Mouse (Mus musculus): ENCODE measurements around the gene Dvl2.
"Not testable (repeated sequence)": the region's sequence is repeated elsewhere in the genome, so short reads cannot be mapped to it uniquely, and the experiment has no call there.

Gene Dvl2

DNA sequence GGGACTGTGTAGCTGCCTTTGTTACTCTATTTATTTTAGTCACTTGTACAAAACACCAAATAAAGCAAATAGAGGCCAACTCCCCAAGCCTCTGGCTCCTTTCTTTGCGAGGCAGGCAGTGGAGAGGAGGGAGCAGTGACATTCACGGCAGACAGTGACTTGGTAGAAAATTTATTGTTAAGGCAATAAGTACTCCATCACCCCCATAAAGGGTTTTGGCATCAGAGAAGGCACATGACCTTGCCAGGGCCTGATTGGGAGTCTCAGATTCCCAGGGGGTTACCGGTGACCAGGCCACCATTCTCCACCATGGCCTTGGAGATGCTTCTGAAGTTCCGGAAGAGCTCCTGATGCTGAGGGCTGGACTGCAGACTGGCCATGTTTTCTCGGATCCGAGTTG is 9.6 kb downstream of the Dvl2 start:
- no peak for DNase-seq (ENCODE audit: low spot score)

DNA sequence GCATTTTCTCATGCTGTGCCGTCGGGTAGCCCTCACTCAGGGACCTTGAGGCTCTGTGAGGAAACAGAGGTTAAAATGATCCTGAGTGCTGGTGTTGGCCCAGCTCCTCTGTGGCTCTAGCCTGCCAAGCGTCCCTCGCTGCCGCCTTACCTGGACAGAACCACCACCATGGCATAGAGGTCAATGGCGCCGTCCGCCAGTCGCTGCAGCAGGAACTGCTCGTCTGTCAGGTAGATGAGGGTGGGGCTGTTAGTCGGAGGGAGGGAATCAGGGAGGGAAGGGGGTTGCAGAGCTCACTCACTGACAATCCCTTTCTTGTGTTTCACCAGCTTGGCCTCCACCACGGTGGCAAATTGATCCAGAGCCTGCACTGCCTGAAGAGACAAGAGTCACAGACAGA is 10.2 kb downstream of the Dvl2 start:
- no peak for DNase-seq (ENCODE audit: low spot score)

DNA sequence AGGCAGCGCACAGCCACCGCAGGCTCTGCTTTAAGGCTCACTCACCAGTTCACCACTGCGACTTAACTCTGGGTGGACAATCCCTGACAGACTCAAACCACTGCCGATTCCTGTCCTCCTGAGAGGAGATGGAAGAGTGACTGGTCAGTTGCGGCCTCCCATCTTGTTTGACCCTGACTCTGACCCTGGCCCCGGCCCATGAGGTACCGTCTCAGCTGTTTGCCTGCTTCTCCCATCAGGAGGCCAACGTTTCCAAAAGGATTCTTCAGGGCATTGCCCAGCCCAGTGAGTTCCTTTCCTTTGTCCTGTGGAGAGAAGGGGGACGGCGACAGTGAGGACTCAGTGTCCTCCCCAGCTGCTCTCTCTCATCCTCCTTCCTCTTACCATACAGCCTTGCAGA is 10.6 kb downstream of the Dvl2 start:
- DNase-seq (ENCODE audit: low spot score): no peak

DNA sequence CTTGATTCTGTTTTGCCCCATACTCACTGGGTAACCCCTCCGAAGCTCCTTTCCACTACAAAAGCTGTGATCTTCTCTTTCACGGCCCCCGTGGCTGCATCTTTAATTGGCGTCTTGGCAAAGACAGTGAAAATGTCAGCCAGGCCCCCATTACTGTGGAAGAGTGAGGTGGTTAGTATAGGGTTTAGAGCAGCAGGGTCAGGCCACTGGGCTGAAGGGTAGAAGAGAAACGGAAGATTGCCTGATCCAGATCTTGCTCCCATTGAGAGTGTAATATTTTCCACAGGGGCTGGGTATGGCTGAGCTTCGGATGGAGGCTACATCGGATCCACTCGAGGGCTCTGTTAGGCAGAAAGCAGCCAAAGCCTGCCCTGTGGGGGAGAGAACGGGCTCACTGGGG is 12.5 kb downstream of the Dvl2 start:
- DNase-seq (ENCODE audit: low spot score): no peak

DNA sequence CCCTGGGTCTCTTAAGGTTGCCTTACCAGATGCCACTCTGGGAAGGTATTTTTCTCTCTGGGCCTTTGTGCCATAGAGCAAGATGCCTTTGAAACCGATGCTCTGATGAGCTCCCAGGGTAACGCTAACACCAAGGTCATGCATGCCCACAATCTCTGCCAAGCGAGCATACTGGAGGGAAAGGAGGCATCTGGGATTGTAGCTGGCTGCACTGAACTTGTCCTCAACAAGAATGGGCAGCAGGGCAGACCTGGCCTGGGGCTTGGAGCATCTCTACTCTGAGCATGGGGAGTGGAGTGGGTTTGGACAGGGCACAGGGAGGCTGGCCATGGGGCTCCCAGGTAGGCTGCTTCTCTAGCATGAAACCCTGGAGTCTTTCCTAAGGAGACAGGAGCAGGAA is 13.0 kb downstream of the Dvl2 start:
- no peak for DNase-seq (ENCODE audit: low spot score)

DNA sequence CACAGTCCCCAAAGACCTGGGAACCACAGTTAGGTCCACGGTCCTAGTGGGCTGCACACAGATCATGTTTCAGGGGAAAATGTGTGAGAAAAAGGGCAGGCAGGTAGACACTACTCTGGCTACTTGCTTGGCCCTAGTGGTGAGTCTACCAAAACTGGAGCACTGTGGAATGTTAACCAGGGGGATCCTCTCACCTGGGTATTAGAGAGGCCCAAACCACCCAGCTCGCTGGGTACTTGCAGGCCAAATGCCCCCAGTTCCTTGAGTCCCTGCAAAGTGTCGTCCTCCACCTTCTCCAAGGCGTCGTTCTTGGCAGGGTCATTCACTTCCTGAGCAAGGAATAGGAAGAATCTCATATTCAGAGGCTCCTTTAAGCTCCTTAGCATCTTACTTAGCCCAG is 13.7 kb downstream of the Dvl2 start:
- DNase-seq (ENCODE audit: low spot score): no peak

DNA sequence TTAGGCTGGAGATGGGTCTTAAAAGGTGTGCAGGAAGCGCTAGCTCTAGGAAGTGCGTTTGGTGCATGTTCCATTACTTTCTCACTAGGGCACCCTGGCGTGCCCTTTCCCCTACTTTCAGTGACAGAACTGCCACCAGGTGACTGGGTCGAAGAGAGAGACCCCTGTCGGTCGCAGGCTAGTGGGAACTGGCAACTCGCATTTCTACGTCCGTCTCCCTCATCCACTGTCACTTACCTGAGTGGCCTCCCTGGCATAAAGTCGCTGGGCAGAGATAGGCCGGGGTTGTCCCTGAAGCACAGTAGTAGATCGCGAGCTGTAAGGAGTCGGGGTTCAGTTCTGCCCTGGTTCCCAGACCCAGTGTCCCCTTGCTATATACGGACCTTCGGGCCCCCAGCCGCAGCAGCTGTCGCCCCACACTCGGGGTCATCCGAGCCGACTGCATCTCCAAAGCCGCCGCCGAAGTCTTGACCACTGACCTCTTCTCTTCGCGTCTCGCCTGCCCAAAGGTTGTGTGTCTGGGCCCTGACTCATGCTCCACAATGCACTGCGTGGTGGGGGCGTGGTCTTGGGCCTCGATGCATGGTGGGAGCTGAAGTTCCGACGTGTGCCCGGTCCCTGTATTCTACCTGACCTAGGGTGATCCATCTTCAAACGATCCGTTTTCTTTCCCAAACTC is 14.6 kb downstream of the Dvl2 start, which contains the start of gene Acadvl:
Gene Acadvl (minus strand): TSS at position 532 of the 679 bp plus-strand sequence.
- DNase-seq (ENCODE audit: low spot score): peak; percentile 72

DNA sequence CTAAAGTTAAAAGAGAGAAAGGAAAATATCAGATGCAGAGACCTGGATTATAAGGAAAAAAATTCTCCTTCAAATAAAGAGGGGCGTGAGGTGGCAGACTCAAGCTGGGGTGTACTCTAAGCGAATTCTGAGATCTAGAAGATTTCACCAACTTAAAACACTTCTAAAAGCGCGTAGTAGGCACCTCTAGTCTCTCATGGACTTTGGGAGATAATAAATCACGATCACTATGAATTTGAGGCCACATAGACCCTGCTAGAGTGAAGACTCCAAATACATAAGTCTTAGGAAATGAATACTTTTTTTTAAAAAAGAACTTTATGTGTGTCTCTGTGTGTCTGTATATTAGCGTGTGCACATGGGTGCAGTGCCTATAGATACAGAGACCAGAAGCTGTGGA is 15.3 kb downstream of the Dvl2 start:
- DNase-seq (ENCODE audit: low spot score): no peak

DNA sequence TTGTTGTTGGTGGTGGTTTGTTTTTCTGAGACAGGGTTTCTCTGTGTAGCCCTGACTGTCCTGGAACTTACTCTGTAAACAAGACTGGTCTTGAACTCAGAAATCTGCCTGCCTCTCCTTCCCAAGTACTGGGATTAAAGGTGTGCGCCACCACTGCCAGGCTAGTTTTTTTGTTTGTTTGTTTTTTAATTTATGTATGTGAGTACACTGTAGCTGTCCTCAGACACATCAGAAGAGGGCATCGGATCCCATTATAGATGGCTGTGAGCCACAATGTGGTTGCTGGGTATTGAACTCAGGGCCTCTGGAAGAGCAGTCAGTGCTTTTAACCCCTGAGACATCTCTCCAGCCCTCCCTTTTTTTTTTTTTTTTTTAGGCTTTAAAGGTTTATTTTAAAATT is 15.8 kb downstream of the Dvl2 start:
- not testable (repeated sequence) for DNase-seq (ENCODE audit: low spot score)

DNA sequence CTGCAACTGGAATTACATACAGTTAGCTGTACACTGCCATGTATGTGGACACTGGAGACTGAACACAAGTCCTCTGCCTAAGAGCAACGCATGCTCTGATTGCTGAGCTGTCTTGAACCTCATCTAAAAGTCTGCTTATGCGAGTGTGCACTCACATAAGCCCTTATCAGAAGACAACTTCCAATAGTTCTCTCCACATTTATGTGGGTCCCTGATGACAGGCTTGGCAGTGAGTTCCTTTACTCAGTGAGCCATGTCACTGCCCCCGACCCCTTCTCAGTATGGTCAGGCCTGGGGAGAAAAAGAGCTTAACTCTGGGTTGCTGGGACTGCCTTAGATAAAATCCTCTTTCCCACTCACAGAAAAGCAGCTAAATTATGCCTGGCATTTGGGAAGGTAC is 16.3 kb downstream of the Dvl2 start, which contains the start of gene Dlg4:
Gene Dlg4 (plus strand): TSS at position 274 of the 400 bp plus-strand sequence.
- DNase-seq (ENCODE audit: low spot score): no peak

DNA sequence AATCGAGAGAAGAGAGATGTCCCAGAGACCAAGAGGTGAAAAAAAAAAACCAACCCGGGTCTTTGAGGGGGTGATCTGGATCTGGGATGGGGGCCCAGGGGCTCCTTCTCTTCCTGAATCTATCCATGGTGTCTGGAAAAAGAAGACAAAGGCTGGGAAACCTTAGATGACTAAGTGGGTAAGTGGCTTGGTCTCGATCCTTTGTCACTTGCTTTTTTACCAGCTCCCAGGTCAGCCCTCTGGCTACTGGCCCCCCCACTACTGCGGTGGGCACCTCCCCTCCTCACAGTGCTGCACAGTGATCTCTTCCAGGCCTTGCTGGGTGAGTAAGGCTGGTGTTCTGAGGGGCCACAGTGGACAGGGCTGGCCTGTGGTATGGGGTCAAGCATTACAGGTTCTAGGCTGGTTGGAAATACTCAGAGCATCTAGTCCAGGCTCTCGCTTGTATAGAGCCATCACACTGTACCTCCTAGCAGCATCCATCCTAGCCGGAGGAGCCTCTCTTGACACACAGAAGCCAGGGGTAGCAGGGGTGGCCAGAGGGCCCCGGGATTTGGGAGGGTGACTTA is 16.9 kb downstream of the Dvl2 start:
- no peak for DNase-seq (ENCODE audit: low spot score)

DNA sequence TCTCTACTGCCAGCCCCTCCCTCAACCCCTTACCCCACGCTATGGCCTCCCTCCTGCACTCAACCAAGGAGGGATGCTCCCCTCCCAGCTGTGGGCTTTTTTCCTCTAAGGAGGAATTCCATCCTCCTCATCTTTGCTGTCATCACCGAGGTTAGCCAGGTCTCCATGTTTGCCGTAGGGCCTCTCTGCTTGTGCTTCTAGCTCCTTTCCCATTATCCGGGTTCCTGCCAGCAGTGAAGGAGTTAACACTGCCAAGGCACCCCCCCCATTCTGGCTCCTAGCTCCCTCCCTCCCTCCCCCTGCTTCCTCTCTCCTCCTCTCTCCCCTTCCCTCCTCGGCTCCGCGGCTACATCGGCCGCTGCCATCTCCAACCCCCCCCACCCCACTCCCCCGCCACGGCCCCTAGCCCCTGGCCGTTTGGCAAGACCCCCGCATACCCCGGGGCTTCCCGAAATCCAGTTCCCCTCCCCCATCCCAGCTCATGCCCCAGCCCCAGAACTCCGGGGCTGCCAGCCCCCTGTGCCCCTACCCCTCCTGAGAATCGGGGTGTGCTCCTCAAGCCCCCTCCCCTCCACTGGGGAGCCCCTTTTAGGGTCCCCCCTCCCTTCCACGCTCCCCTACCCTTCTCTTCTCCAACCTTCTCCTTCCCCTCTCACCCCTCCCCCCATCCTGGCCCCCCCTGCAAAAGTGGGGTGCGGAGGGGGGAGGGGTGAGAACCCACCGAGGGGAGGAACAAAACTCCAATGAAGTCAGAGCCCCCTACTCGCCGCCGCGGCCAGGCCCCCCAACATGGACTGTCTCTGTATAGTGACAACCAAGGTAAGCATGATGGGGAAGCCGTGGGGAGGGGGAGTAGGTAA is 18.0 kb downstream of the Dvl2 start:
- DNase-seq (ENCODE audit: low spot score): no peak

DNA sequence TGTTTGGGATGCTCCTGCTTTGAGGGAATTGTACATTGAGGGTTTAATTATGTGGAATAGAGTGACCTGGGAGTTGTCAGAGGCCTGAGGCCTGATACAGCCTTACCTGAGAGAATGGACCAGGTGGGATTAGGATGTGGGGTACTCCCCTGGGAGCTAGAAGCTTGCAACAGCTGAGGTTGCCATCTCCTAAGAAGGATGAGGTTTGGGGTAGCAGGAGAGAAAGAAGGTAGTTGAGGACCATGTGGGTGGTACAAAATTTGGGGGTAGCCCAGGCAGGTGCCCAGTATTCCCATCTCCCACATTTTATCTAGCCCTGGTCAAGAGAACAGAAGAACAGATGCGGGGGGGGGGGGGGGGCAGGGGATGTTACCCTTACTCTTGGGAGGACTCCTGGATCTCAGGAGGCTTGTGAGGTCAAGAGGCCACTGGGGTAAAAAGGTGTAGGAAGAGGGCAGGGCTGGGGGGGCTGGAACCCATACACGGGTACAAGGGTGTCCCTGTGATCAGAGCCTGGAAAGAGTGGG is 19.2 kb downstream of the Dvl2 start:
- DNase-seq (ENCODE audit: low spot score): no peak

DNA sequence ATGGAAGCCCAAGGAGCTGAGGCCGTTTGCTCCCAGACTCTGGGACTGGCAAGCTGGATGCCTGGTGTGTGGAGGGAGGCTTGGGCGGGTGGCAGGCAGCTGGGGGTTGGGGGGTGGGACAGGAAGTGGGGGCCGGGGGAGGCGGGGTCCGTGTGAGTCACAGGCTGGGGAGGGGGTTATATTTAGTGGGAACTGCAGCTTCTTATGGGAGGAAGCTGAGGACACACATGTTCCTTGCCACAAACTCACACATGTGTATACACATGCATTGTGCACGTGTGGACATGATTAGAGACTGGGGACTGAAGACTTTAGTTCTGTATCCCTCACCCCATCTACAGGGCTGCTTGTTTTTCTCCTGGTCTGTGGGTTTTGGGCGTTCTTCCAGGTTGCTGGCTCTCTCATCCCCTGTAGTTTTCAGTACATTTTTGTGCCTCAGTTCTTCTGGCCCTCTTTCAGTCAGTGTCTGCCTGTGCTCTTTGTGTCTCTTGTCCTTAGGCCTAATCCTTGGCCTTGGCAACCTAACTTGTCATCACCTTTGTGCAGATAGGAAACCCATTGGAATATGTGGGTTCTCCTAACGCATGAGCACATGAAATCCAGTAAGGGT is 19.7 kb downstream of the Dvl2 start:
- no peak for DNase-seq (ENCODE audit: low spot score)

DNA sequence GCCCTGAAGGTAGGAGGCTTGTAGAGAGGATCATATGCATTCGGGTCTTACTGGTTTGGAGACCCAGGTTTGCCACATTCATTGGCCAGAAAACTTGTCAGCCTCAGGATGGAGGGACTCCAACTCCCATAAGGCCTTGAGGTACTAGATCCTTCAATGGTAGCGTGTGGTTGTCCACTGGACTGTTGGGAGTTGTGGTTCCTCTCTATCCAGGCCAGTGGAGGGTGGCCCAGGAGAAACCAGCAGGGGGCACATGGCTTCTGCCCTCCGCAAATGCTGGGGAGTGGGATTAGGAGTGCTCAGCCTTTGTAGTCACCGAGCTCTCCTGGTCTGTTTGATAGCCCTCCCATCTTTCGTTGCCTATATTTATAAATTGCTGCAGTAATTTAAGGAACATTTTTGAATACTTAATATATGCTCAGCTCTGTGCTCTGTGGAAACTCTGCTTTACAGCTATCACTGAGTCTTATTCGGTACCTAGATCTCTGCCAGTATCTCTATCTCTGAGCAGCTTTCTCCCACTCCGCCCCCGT is 20.4 kb downstream of the Dvl2 start:
- peak; percentile 58 for DNase-seq (ENCODE audit: low spot score)

DNA sequence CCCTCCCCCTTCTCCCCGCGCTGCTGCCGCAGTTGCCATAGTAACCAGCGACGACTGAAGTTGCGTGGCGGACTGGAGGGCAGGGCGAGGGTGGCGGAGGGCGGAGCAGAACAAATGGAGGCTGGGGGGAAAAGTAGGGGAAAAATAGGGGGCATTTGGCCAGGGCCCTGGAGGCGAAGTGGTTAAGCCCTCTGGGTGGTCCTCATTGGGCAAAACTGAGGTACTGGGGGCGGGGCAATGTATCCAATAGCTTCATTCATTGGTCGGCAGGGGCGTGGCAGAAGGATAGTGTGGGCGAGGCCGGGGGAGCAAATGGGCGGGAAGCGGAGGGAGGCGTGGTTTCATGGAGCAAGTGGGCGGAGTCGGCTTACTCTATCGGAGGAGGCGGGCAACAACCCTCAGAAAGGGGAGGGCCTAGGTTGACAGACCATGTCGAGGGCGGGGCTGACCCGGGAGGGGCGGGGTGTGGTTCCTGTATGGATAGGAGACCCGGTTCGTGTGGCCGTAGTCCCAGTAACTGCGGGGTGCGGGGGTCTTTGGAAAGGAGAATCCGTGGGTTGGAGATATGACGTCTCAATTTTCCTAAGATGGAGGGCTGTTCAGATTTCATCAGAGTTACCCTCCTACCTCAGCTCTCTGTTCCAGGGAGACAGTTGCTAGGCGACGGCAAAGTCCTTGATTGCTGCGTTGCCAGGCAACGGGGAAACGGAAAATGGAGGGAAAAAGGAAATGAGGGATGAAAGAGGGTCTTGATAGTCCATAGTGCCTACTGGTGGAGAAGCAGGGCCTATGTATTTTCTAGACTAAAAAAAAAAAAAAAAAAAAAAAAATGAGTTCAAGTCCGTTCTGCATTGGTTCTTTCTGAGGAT is 21.1 kb downstream of the Dvl2 start:
- DNase-seq (ENCODE audit: low spot score): peak; percentile 97

DNA sequence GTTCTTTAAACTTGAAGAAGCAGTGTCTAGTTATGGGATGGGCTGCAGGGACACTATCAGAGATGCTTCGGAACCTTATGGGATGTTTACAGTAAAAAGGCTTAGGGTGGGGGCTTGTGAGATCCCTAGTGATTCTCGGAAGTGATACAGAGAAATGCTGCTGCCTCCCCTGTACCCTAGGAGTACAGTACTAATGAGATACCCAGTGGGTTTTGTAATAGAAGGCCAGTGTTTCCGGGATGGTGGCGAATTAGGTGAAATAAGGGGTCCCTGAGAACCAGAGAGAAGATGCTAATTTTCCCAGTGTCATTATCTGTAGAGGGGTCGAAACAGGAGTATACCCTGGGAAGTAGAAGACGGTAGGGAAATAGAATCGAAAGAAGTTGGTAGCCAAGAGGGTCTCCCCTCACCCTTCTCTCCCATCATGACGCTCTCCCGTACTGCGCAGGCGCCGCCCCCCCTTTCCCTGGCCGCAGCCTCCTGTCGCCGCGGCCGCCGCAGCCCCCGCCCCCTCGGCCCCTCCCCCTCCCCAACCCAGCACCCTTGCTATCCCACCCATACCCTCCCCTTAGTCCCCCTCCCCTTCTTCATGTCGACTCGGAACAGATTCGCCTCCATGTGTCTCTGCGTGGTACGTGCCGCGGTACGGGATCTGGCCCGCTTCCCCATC is 23.2 kb downstream of the Dvl2 start:
- no peak for DNase-seq (ENCODE audit: low spot score)

DNA sequence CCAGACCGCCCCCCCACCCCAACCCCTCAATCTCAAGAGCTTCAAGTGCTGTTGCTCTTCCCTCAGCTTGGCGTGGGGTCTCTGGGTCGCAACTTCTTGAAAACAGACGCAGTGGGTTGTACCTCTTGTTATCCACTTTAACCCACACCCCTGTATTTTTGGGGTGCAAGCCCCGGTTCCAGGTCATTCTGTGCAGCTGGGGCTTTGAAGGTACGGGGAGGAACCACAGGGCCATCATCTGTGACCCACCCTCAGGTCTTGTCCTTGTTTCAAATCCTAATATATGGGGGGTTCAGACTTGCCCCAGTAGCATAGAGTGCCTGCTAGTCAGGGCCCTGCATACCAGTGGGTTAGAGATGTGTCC is 23.7 kb downstream of the Dvl2 start:
- DNase-seq (ENCODE audit: low spot score): no peak

DNA sequence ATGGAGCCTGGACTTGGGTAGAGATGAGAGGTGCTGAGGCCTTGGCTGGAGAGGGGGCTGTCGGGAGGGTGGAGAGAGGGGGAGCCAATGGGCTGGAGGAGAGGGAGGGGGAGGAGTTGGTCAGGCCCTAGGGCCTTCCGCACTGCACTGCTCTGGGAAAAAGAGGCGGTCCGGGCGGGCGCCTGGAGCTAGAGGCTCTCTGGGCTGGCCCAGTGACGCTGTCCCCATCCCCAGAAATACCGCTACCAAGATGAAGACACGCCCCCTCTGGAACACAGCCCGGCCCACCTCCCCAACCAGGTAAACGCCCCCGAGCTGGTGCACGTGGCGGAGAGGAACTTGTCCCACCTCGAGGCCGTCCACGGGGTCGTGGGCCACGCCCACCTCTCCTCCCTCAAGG is 26.3 kb downstream of the Dvl2 start:
- no peak for DNase-seq (ENCODE audit: low spot score)

DNA sequence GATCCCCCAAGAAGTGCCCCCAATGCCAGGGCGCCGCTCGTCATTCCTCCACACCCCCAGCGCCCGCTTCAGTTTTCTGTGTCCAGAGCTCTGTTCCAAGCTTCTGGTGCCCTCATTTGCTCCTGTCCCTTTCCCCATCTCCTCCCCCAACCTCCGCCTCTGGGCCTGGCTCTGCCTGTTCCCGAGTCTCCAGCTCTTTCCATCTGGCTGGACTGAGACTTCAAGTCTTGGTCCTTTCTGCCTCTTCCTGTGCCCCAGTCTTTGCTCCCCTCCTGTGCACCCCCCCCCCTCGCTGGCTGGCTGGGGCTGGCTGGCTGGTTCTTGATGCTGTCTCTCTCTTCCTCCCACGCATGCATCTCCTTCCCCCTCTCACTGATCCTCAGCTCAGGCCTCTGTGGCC is 27.0 kb downstream of the Dvl2 start:
- no peak for DNase-seq (ENCODE audit: low spot score)
